Mouse (Mus musculus): ENCODE measurements at regions not wholly inside any gene's neighbourhood (a gene's known extent, or its start where the extent isn't known, plus 50 kb on each side); places are given as distances from the start of the nearest gene placed in this dataset.

- no peak for DNase-seq (ENCODE audit: low spot score)
Observed at GRCm38 (mm10) chr10:9166017-9166416, 280.1 kb upstream of the Sash1 start.

GRCm38 (mm10) chr10:9165598-9165997 is 279.7 kb upstream of the Sash1 start:
- no peak for DNase-seq (ENCODE audit: low spot score)

- DNase-seq (ENCODE audit: low spot score): no peak
Observed at GRCm38 (mm10) chr10:9164333-9164732, 278.5 kb upstream of the Sash1 start.

- no peak for DNase-seq (ENCODE audit: low spot score)
Observed at GRCm38 (mm10) chr10:9161597-9161996, 275.7 kb upstream of the Sash1 start.

- DNase-seq (ENCODE audit: low spot score): no peak
Observed at GRCm38 (mm10) chr10:9157299-9158215, 271.7 kb upstream of the Sash1 start.

- no peak for DNase-seq (ENCODE audit: low spot score)
Observed at GRCm38 (mm10) chr10:9136099-9136498, 250.2 kb upstream of the Sash1 start.

GRCm38 (mm10) chr10:9134293-9135021 is 248.6 kb upstream of the Sash1 start:
- DNase-seq (ENCODE audit: low spot score): no peak

GRCm38 (mm10) chr10:9130061-9130460 is 244.2 kb upstream of the Sash1 start:
- no peak for DNase-seq (ENCODE audit: low spot score)

- DNase-seq (ENCODE audit: low spot score): no peak
Observed at GRCm38 (mm10) chr10:9119249-9119648, 233.4 kb upstream of the Sash1 start.

GRCm38 (mm10) chr10:9117648-9118551 is 232.0 kb upstream of the Sash1 start:
- DNase-seq (ENCODE audit: low spot score): no peak

- DNase-seq (ENCODE audit: low spot score): no peak
Observed at GRCm38 (mm10) chr10:9117134-9117533, 231.3 kb upstream of the Sash1 start.

- no peak for DNase-seq (ENCODE audit: low spot score)
Observed at GRCm38 (mm10) chr10:9113706-9114105, 227.8 kb upstream of the Sash1 start.

- no peak for DNase-seq (ENCODE audit: low spot score)
Observed at GRCm38 (mm10) chr10:9111051-9111450, 225.2 kb upstream of the Sash1 start.

- DNase-seq (ENCODE audit: low spot score): no peak
Observed at GRCm38 (mm10) chr10:9096207-9096606, 210.3 kb upstream of the Sash1 start.

GRCm38 (mm10) chr10:9095163-9095562 is 209.3 kb upstream of the Sash1 start:
- no peak for DNase-seq (ENCODE audit: low spot score)

- DNase-seq (ENCODE audit: low spot score): peak; percentile 4
Observed at GRCm38 (mm10) chr10:9092237-9092885, 206.5 kb upstream of the Sash1 start.

GRCm38 (mm10) chr10:9090961-9091360 is 205.1 kb upstream of the Sash1 start:
- no peak for DNase-seq (ENCODE audit: low spot score)

GRCm38 (mm10) chr10:9087871-9088270 is 202.0 kb upstream of the Sash1 start:
- no peak for DNase-seq (ENCODE audit: low spot score)

- DNase-seq (ENCODE audit: low spot score): no peak
Observed at GRCm38 (mm10) chr10:9087171-9087570, 201.3 kb upstream of the Sash1 start.

GRCm38 (mm10) chr10:9086666-9087065 is 200.8 kb upstream of the Sash1 start:
- DNase-seq (ENCODE audit: low spot score): no peak

- no peak for DNase-seq (ENCODE audit: low spot score)
Observed at GRCm38 (mm10) chr10:9085441-9085840, 199.6 kb upstream of the Sash1 start.

- no peak for DNase-seq (ENCODE audit: low spot score)
Observed at GRCm38 (mm10) chr10:9074916-9075315, 189.0 kb upstream of the Sash1 start.
